Mouse (Mus musculus) myocyte (in vitro differentiated cells): ENCODE measurements around the gene 4930470P17Rik.

ENCODE experiments used
- CEBPB ChIP-seq: IDR thresholded peaks from 2 replicates; pipeline ENCODE4 v1.6.1; 2011; ENCODE audit warnings: mild to moderate bottlenecking, moderate library complexity; ENCODE audit not compliant: poor library complexity, insufficient read depth, severe bottlenecking
- E2F4 ChIP-seq: IDR thresholded peaks from one replicate; pipeline ENCODE4 v1.6.1; 2011; ENCODE audit warnings: mild to moderate bottlenecking, control low read depth, moderate library complexity; ENCODE audit not compliant: insufficient read depth
- MAX ChIP-seq: IDR thresholded peaks from one replicate; pipeline ENCODE4 v1.6.1; 2011; ENCODE audit warnings: low read depth, mild to moderate bottlenecking, control low read depth
- MYOD1 ChIP-seq, 3 experiments: IDR thresholded peaks; one replicate each; pipeline ENCODE4 v1.6.1; 2011; ENCODE audit warnings: control low read depth in 2 of 3, low read depth in 2 of 3, mild to moderate bottlenecking in 2 of 3, moderate library complexity in 1 of 3; ENCODE audit not compliant: insufficient read length in 2 of 3, control insufficient read depth in 1 of 3
- MYOG ChIP-seq, 3 experiments: IDR thresholded peaks; one replicate each; pipeline ENCODE4 v1.6.1; 2011; ENCODE audit warnings: control low read depth in 2 of 3, low read depth in 2 of 3, mild to moderate bottlenecking in 2 of 3; ENCODE audit not compliant: insufficient read length in 2 of 3, control insufficient read depth in 1 of 3, insufficient read depth in 1 of 3
- POLR2A ChIP-seq: IDR thresholded peaks from one replicate; pipeline ENCODE4 v1.6.1; 2011; ENCODE audit warnings: low read depth, mild to moderate bottlenecking, control low read depth, moderate library complexity; ENCODE audit not compliant: insufficient read length
- POLR2AphosphoS2 ChIP-seq: IDR thresholded peaks from one replicate; pipeline ENCODE4 v1.6.1; 2011; ENCODE audit warnings: low read depth, control low read depth; ENCODE audit not compliant: insufficient read length
- REST ChIP-seq: IDR thresholded peaks from one replicate; pipeline ENCODE4 v1.6.1; 2011; ENCODE audit warnings: mild to moderate bottlenecking, control low read depth, moderate library complexity; ENCODE audit not compliant: insufficient read depth, insufficient read length
- SRF ChIP-seq: IDR thresholded peaks from one replicate; pipeline ENCODE4 v1.6.1; 2011; ENCODE audit warnings: low read depth; ENCODE audit not compliant: control insufficient read depth, insufficient read length
- TCF12 ChIP-seq: IDR thresholded peaks from one replicate; pipeline ENCODE4 v1.6.1; 2011; ENCODE audit warnings: mild to moderate bottlenecking, control low read depth; ENCODE audit not compliant: poor library complexity, insufficient read depth, severe bottlenecking
- TCF3 ChIP-seq: IDR thresholded peaks from one replicate; pipeline ENCODE4 v1.6.1; 2011; ENCODE audit warnings: low read depth, control low read depth; ENCODE audit not compliant: insufficient read length
- USF1 ChIP-seq: IDR thresholded peaks from one replicate; pipeline ENCODE4 v1.6.1; 2011; ENCODE audit warnings: low read depth, mild to moderate bottlenecking, control low read depth, moderate library complexity

- no peak for TF ChIP-seq POLR2A
- TF ChIP-seq TCF12, result no peak
- TF ChIP-seq MYOG (IDR thresholded peaks at IDR 0.05; ENCODE audit: control insufficient read depth in 1 of 3, insufficient read depth in 1 of 3, insufficient read length in 2 of 3, low read depth in 2 of 3), result no peak
- no peak for TF ChIP-seq REST
- no peak for TF ChIP-seq E2F4
- no peak for TF ChIP-seq MAX
- TF ChIP-seq SRF, result no peak
- TF ChIP-seq USF1, result no peak
- TF ChIP-seq TCF3, result no peak
- TF ChIP-seq MYOD1 (IDR thresholded peaks at IDR 0.05; ENCODE audit: control insufficient read depth in 1 of 3, insufficient read length in 2 of 3, low read depth in 2 of 3), result no peak
- no peak for TF ChIP-seq POLR2AphosphoS2
- no peak for TF ChIP-seq CEBPB
These were observed 49.7 kb upstream of the 4930470P17Rik start for GRCm38 (mm10) chr2:170651483-170651882.
